Mouse (Mus musculus): ENCODE data around the gene Fam76a. TPM values are rescaled to one million over a fixed set of nuclear protein-coding genes. Genes with fewer than 3 reads are reported as not detected.
"Not testable (repeated sequence)": the region's sequence is repeated elsewhere in the genome, so short reads cannot be mapped to it uniquely, and the experiment has no call there.

Fam76a gene
- total RNA-seq, 2 experiments from 2014 or later = 32.0 to 42.2 TPM

- intact Hi-C loops (cut with DNase I) = loop anchor here (1.0 to 10.0 kb wide), 4 partner anchors 13 to 351 kb away; partner anchors contain the start of genes Cd164l2 and Gpr3
These were observed 24.0 kb upstream of the Fam76a start for GRCm38 (mm10) chr4:132946047-132947001.

GRCm38 (mm10) chr4:132945261-132946046 is 23.1 kb upstream of the Fam76a start:
- peak; percentile 75 for DNase-seq (ENCODE audit: low spot score)
- intact Hi-C loops (cut with DNase I) = loop anchor here (1.0 to 10.0 kb wide), 5 partner anchors 14 to 352 kb away; partner anchors contain the start of genes Cd164l2 and Gpr3

More at GRCm38 (mm10) chr4:132946047-132947001, 24.0 kb upstream of the Fam76a start:
- DNase-seq (ENCODE audit: low spot score) = peak; percentile 40

GRCm38 (mm10) chr4:132944776-132945175 is 22.4 kb upstream of the Fam76a start:
- no peak for DNase-seq (ENCODE audit: low spot score)
- intact Hi-C loops (cut with DNase I) = loop anchor here (1.0 to 10.0 kb wide), 4 partner anchors 61 to 353 kb away; partner anchors contain the start of genes Cd164l2 and Gpr3

- intact Hi-C loops (cut with DNase I) = loop anchor here (10.0 kb wide), 1 partner anchor 271 kb away; the partner anchor contains the start of genes Cd164l2 and Gpr3
- DNase-seq (ENCODE audit: low spot score) = no peak
These were observed 21.7 kb upstream of the Fam76a start for GRCm38 (mm10) chr4:132944106-132944505.

- intact Hi-C loops (cut with DNase I) = loop anchor here (10.0 kb wide), 1 partner anchor 272 kb away; the partner anchor contains the start of genes Cd164l2 and Gpr3
- DNase-seq (ENCODE audit: low spot score) = no peak
These were observed 20.7 kb upstream of the Fam76a start for GRCm38 (mm10) chr4:132943088-132943487.

- DNase-seq (ENCODE audit: low spot score) = no peak
- intact Hi-C loops (cut with DNase I) = loop anchor here (10.0 kb wide), 1 partner anchor 274 kb away; the partner anchor contains the start of genes Cd164l2 and Gpr3
These were observed 18.8 kb upstream of the Fam76a start for GRCm38 (mm10) chr4:132941012-132941729.

- intact Hi-C loops (cut with DNase I) = loop anchor here (10.0 kb wide), 1 partner anchor 275 kb away; the partner anchor contains the start of genes Cd164l2 and Gpr3
- no peak for DNase-seq (ENCODE audit: low spot score)
These were observed 17.2 kb upstream of the Fam76a start for GRCm38 (mm10) chr4:132939421-132940127.

GRCm38 (mm10) chr4:132938181-132938941 is 16.0 kb upstream of the Fam76a start:
- intact Hi-C loops (cut with DNase I) = no loop called here
- no peak for DNase-seq (ENCODE audit: low spot score)

- intact Hi-C loops (cut with DNase I) = no loop called here
- DNase-seq (ENCODE audit: low spot score) = no peak
These were observed 12.3 kb upstream of the Fam76a start for GRCm38 (mm10) chr4:132934639-132935038.

- DNase-seq (ENCODE audit: low spot score) = no peak
- intact Hi-C loops (cut with DNase I) = no loop called here
These were observed 10.5 kb upstream of the Fam76a start for GRCm38 (mm10) chr4:132932752-132933404.

GRCm38 (mm10) chr4:132930784-132931183 is 8.4 kb upstream of the Fam76a start:
- intact Hi-C loops (cut with DNase I) = loop anchor here (2.0 kb wide), 1 partner anchor 154 kb away; no protein-coding TSS in a partner anchor

GRCm38 (mm10) chr4:132926520-132926919 is 4.2 kb upstream of the Fam76a start:
- intact Hi-C loops (cut with DNase I) = not testable (repeated sequence)

More at GRCm38 (mm10) chr4:132930784-132931183, 8.4 kb upstream of the Fam76a start:
- no peak for DNase-seq (ENCODE audit: low spot score)

GRCm38 (mm10) chr4:132922061-132922530 is 262 bp downstream of the Fam76a start:
- peak; percentile 38 for DNase-seq (ENCODE audit: low spot score)
- intact Hi-C loops (cut with DNase I) = loop anchor here (5.0 kb wide), 1 partner anchor 40 kb away; the partner anchor contains the start of gene Stx12

More at GRCm38 (mm10) chr4:132926520-132926919, 4.2 kb upstream of the Fam76a start:
- DNase-seq (ENCODE audit: low spot score) = not testable (repeated sequence)

- intact Hi-C loops (cut with DNase I) = loop anchor here (5.0 kb wide), 1 partner anchor 39 kb away; the partner anchor contains the start of gene Stx12
- no peak for DNase-seq (ENCODE audit: low spot score)
These were observed 870 bp downstream of the Fam76a start for GRCm38 (mm10) chr4:132921488-132921887.

- intact Hi-C loops (cut with DNase I) = loop anchor here (5.0 kb wide), 1 partner anchor 38 kb away; the partner anchor contains the start of gene Stx12
- DNase-seq (ENCODE audit: low spot score) = no peak
These were observed 2.2 kb downstream of the Fam76a start for GRCm38 (mm10) chr4:132920171-132920570.

- DNase-seq (ENCODE audit: low spot score); intact Hi-C loops (cut with DNase I): not testable (repeated sequence)
These were observed 3.9 kb downstream of the Fam76a start for GRCm38 (mm10) chr4:132918493-132918892.

- intact Hi-C loops (cut with DNase I) = no loop called here
These were observed 10.2 kb downstream of the Fam76a start for GRCm38 (mm10) chr4:132912156-132912555.

More at GRCm38 (mm10) chr4:132912156-132912555, 10.2 kb downstream of the Fam76a start:
- no peak for DNase-seq (ENCODE audit: low spot score)
